Mouse (Mus musculus) CD8-positive naive resting alpha-beta T cell, adult 2 months (primary cell): ENCODE data around the gene Carm1.
"Not testable (repeated sequence)": the region's sequence is repeated elsewhere in the genome, so short reads cannot be mapped to it uniquely, and the experiment has no call there.

Source experiments
- DNase-seq, 2 experiments: peaks; one replicate each; pipeline ENCODE4 v3.0.0; 2022; ENCODE audit warnings: low read depth in 2 of 2, low spot score in 2 of 2

The Carm1 gene

GRCm38 (mm10) chr9:21536501-21536900 is 10.2 kb upstream of the Carm1 start:
- DNase-seq: no peak

GRCm38 (mm10) chr9:21537009-21537408 is 9.7 kb upstream of the Carm1 start:
- DNase-seq: no peak

- DNase-seq: no peak
Observed at GRCm38 (mm10) chr9:21539981-21540753, 6.5 kb upstream of the Carm1 start.

GRCm38 (mm10) chr9:21542001-21542400 is 4.7 kb upstream of the Carm1 start:
- DNase-seq: not testable (repeated sequence)

GRCm38 (mm10) chr9:21545351-21545915 is 1.3 kb upstream of the Carm1 start:
- DNase-seq: no peak

GRCm38 (mm10) chr9:21545916-21546788 is 542 bp upstream of the Carm1 start:
- peak; percentile 99 to 100 for DNase-seq

GRCm38 (mm10) chr9:21547075-21547941 is 614 bp downstream of the Carm1 start:
- peak; percentile 15 to 28 for DNase-seq

GRCm38 (mm10) chr9:21551049-21551448 is 4.4 kb downstream of the Carm1 start:
- no peak for DNase-seq

GRCm38 (mm10) chr9:21553607-21554273 is 7.0 kb downstream of the Carm1 start:
- no peak for DNase-seq

GRCm38 (mm10) chr9:21555198-21555742 is 8.6 kb downstream of the Carm1 start:
- DNase-seq: no peak

- DNase-seq: no peak
Observed at GRCm38 (mm10) chr9:21556996-21557395, 10.3 kb downstream of the Carm1 start.

GRCm38 (mm10) chr9:21557556-21557955 is 10.9 kb downstream of the Carm1 start:
- no peak for DNase-seq

- DNase-seq: no peak
Observed at GRCm38 (mm10) chr9:21558366-21558765, 11.7 kb downstream of the Carm1 start.

- no peak for DNase-seq
Observed at GRCm38 (mm10) chr9:21559151-21559550, 12.5 kb downstream of the Carm1 start.

GRCm38 (mm10) chr9:21564420-21564819 is 17.7 kb downstream of the Carm1 start:
- no peak for DNase-seq

GRCm38 (mm10) chr9:21565004-21565586 is 18.4 kb downstream of the Carm1 start:
- no peak for DNase-seq

- no peak for DNase-seq
Observed at GRCm38 (mm10) chr9:21566538-21566937, 19.8 kb downstream of the Carm1 start.

- no peak for DNase-seq
Observed at GRCm38 (mm10) chr9:21567051-21567450, 20.4 kb downstream of the Carm1 start.

GRCm38 (mm10) chr9:21568657-21569255 is 22.1 kb downstream of the Carm1 start:
- DNase-seq: no peak
